Mouse (Mus musculus): ENCODE measurements at regions not wholly inside any gene's neighbourhood (a gene's known extent, or its start where the extent isn't known, plus 50 kb on each side); places are given as distances from the start of the nearest gene placed in this dataset.

DNA sequence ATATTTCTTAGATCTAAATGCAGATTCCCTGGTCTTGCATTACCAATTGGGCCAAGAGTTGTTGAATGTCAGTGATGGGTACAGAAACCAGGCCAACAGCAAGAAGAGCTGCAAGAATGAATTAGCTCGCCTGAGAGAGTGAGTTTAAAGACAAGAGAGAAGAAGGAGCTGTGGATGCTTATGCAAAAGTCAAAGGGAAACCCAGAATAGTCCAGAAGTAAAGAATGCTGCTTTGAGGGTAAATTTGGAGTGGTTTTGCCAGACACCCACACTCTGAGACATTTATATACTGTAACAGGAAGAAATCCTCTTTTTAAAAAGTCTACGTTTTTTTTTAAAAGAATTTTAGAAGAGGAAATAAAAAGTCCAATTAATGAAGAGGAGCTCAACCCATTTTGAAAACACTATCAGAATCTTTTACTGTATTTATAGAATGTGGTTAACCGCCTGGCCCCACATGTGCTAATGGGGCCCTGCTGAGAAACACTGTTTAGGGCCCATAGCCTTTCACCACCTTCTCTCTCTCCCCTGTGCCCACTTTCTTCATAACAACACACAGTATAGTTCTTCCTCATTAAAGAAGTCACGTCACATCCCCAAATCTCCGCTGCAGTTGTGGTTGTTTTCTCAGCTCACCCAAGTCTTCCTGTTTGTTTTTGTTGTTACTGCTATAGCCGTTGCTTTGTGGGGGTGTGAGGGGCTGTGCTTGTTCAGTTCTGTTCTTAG lies 158.0 kb upstream of the Cited2 start:
- no peak overlapping the region for H3K4me3 ChIP-seq (replicated peaks)
- H3K4me1 ChIP-seq, result peaks cover 79% of the 10 kb centered on the region
- H3K9me3 ChIP-seq, result no peaks in the 10 kb centered on the region
- no peaks in the 10 kb centered on the region for H3K27me3 ChIP-seq (replicated peaks)
- H3K36me3 ChIP-seq (replicated peaks; ENCODE audit: low read length), result peaks cover 4% of the 10 kb centered on the region
- TF ChIP-seq FLI1 (IDR thresholded peaks at IDR 0.05; ENCODE audit: low read length), result no peak
- no peak for TF ChIP-seq GATA1 (IDR thresholded peaks at IDR 0.05; ENCODE audit: borderline replicate concordance, low read length)

DNA sequence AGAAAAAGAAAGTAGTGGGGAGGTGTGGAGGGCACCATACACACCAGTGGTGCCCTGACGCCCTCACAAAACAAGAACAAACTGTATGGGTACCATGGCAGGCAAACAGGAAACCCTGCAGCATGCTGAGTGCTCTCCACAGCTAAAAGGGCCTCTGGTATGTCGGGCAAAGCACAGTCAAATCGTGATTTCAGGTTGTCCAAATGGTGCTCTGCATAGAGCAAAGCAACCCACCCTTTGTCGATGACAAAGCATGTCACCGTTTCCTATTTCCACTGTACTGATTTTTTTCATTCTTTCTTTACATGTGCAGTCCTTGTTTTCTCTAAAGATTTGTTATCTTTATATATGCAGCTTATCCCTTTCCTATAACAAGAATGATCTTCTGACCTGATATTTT lies 156.0 kb upstream of the Cited2 start:
- Histone ChIP-seq H3K27me3 (replicated peaks) (no peaks in the 10 kb centered on the region), H3K36me3 (replicated peaks; ENCODE audit: low read length) (peaks cover 4% of the 10 kb centered on the region), H3K4me3 (replicated peaks) (no peak overlapping the region), H3K4me1 (peaks cover 70% of the 10 kb centered on the region), H3K9me3 (no peaks in the 10 kb centered on the region)
- TF ChIP-seq GATA1 (IDR thresholded peaks at IDR 0.05; ENCODE audit: borderline replicate concordance, low read length), result no peak
- no peak for TF ChIP-seq FLI1 (IDR thresholded peaks at IDR 0.05; ENCODE audit: low read length)

DNA sequence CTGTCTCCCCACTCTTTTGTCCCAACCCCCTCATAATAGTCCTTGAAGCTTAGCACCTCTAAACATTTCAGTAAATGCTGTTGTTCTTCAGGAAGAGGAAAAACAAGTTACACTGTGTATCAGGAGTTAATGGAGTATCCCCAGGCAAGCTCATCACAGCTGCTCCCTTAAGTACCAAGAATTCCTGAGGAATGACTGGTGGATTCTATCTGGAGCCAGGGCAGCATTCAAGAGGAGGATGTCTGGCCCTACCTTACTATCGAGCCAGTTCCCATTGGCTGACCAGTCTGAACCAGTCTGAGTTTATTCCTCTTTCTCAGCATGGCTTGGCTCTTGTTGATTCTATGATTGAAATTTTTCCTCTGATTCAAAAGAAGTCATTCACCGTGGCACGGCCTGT lies 155.4 kb upstream of the Cited2 start:
- TF ChIP-seq GATA1 (IDR thresholded peaks at IDR 0.05; ENCODE audit: borderline replicate concordance, low read length) (no peak), FLI1 (IDR thresholded peaks at IDR 0.05; ENCODE audit: low read length) (no peak)
- Histone ChIP-seq H3K4me3 (replicated peaks) (no peak overlapping the region), H3K4me1 (peaks cover 63% of the 10 kb centered on the region), H3K36me3 (replicated peaks; ENCODE audit: low read length) (peaks cover 4% of the 10 kb centered on the region), H3K9me3 (no peaks in the 10 kb centered on the region), H3K27me3 (replicated peaks) (no peaks in the 10 kb centered on the region)

DNA sequence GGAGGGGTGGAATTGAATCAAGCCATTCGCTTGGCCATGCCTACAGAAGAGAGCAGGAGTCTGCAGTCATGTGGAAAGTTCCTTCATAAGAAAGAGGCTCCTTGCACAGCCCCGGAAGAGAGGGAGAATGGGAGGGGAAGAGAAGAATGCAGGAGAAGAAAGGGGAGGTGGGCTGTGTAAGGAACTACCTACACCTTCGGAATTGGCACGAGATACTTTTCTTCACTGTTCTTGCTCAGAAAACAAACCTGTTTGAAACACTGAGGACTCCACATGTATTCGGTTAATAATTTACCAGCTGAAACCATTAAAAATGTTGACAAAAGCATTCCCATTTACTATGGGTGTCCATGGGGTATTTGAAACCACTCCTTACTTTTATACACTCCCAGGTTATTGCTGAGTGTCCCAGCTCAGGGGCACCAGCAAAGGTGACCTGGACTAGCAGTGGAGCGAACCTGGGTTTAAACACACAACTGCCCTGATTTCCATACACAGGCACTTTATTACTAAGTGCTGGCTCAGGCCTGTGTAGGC lies 153.4 kb upstream of the Cited2 start:
- Histone ChIP-seq H3K27me3 (replicated peaks) (no peaks in the 10 kb centered on the region), H3K36me3 (replicated peaks; ENCODE audit: low read length) (peaks cover 4% of the 10 kb centered on the region), H3K9me3 (no peaks in the 10 kb centered on the region), H3K4me1 (peaks cover 52% of the 10 kb centered on the region), H3K4me3 (replicated peaks) (no peak overlapping the region)
- TF ChIP-seq GATA1 (IDR thresholded peaks at IDR 0.05; ENCODE audit: borderline replicate concordance, low read length), result no peak
- TF ChIP-seq FLI1 (IDR thresholded peaks at IDR 0.05; ENCODE audit: low read length), result no peak

DNA sequence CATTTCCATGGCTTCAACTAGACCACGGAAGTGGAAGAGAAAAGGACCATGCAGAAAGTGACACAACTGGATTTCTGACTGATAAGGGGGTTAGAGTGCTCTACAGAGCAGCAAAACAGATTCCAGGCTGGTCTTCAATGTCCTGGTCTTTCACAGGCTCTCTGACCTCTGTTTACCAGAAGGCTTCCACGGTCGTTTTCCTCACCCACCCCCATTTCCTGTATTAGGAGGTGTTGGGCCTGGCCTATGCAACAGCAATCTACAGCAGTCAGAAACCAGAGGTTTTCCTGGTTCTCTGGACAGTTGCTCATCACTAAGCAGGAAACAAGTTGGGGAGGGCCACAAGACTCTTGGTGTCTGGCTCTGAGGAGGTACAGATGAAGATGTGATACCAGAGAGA lies 148.1 kb upstream of the Cited2 start:
- Histone ChIP-seq H3K36me3 (replicated peaks; ENCODE audit: low read length) (no peaks in the 10 kb centered on the region), H3K4me3 (replicated peaks) (peak overlapping the region; percentile 40), H3K4me1 (peaks cover 69% of the 10 kb centered on the region), H3K27me3 (replicated peaks) (no peaks in the 10 kb centered on the region), H3K9me3 (no peaks in the 10 kb centered on the region)
- TF ChIP-seq FLI1 (IDR thresholded peaks at IDR 0.05; ENCODE audit: low read length), result no peak
- no peak; the same call in 2 of the 3 replicates for TF ChIP-seq GATA1 (IDR thresholded peaks at IDR 0.05; ENCODE audit: borderline replicate concordance, low read length)

DNA sequence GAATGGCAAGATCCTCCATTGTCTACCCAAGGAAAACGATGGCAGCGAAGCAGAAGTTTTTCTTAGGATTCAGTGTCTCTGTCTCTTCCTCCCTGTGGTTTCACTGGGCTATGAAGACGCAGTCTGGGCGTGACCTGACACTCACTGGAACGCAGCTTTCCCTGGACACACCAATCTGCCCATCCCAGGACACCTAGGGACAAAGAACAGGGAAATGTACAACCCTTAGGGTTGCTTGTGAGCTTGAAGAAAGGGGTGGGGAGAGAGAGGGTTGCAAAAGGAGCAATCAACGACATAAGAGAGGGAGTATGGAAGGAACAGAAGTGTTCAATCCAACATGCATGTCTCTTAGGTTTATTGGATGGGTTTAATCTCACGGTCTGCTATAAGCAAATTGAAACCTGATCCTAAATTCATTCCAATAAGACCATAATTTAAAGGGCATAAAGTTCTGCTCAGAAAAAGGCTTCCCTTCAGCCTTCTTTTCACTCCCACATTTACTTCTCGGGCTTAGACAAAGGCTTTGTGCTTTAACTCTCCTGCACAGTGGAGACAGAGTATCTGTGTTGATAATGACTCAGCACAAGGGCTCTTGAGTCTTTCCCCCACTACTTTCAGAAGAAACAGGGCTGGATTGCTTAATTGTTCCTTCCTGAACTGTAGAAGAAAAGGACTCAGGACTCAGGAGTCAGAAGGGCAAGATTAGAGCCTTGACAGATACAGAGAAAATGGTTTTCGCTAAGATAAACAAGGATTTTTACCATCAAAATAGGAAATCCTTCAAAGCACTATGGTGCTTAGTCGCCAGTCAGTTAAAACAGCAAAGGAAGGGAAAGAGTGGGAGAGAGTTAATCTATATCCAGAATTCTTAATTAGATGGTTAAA lies 147.3 kb upstream of the Cited2 start:
- TF ChIP-seq FLI1 (IDR thresholded peaks at IDR 0.05; ENCODE audit: low read length) (no peak), GATA1 (IDR thresholded peaks at IDR 0.05; ENCODE audit: borderline replicate concordance, low read length) (no peak)
- Histone ChIP-seq H3K9me3 (no peaks in the 10 kb centered on the region), H3K4me3 (replicated peaks) (peak overlapping the region; percentile 50), H3K27me3 (replicated peaks) (no peaks in the 10 kb centered on the region), H3K36me3 (replicated peaks; ENCODE audit: low read length) (no peaks in the 10 kb centered on the region), H3K4me1 (peaks cover 61% of the 10 kb centered on the region)

DNA sequence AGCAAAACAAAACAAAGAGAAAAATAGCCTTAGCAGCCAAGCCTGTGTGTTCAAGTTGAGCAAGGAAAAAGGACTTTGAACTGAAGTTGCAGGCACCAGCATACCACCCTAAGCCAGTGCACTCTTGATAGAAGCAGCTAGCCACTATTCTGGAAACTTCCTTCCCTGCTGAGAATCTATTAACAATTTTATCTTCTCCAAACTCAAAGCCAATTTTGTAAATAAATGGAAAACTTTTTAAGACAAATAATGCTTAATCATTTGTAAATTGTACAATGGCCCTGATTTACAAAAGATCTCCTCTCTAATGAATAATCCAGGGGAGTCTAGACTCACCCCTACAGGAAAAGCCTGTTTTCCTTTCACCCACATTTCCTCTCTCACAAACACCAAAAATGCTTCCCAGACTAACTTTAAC lies 146.7 kb upstream of the Cited2 start:
- TF ChIP-seq GATA1 (IDR thresholded peaks at IDR 0.05; ENCODE audit: borderline replicate concordance, low read length) (no peak), FLI1 (IDR thresholded peaks at IDR 0.05; ENCODE audit: low read length) (no peak)
- peak overlapping the region; percentile 50 for H3K4me3 ChIP-seq (replicated peaks)
- H3K4me1 ChIP-seq, result peaks cover 58% of the 10 kb centered on the region
- no peaks in the 10 kb centered on the region for H3K36me3 ChIP-seq (replicated peaks; ENCODE audit: low read length)
- H3K27me3 ChIP-seq (replicated peaks), result no peaks in the 10 kb centered on the region
- H3K9me3 ChIP-seq, result no peaks in the 10 kb centered on the region

DNA sequence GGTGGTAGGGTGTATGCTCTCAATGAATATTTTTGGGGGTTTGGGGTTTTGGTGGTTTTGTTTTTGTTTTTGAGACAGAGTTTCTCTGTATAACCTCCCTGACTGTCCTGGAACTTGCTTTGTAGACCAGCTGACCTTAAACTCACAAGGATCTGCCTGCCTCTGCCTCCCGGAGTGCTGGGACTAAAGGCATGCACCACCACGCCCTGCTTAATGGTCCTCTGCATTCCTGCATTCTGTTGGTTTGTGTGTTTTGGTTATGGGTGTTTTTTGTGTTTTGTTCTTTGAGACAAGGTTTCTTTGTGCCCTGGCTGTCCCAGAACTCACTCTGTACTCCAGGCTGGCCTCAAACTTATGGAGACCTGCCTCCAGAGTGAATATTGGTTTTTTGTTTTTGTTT lies 143.6 kb upstream of the Cited2 start:
- no peak overlapping the region for H3K4me3 ChIP-seq (replicated peaks)
- no peaks in the 10 kb centered on the region for H3K27me3 ChIP-seq (replicated peaks)
- no peak for TF ChIP-seq GATA1 (IDR thresholded peaks at IDR 0.05; ENCODE audit: borderline replicate concordance, low read length)
- no peak for TF ChIP-seq FLI1 (IDR thresholded peaks at IDR 0.05; ENCODE audit: low read length)
- no peaks in the 10 kb centered on the region for H3K36me3 ChIP-seq (replicated peaks; ENCODE audit: low read length)
- H3K9me3 ChIP-seq, result no peaks in the 10 kb centered on the region
- peaks cover 56% of the 10 kb centered on the region for H3K4me1 ChIP-seq

DNA sequence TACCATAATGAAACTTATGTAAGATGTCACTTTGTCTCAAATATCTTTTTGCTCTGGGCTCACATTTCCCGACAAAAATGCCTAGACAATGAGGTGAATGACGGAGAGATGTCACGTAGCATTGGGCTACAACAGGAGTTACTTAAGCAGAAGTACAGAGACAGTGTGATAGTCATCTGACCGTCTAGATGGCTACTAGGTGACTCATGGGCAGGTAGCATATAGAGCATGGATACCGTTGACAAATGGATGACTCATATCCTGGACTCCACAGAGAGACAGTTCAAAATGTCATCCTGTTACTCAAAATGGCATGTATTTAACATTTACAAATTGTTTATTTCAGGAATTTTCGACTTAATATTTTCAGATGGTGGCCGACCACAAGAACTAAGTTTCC lies 138.2 kb upstream of the Cited2 start:
- peaks cover 52% of the 10 kb centered on the region for H3K4me1 ChIP-seq
- H3K36me3 ChIP-seq (replicated peaks; ENCODE audit: low read length), result no peaks in the 10 kb centered on the region
- no peaks in the 10 kb centered on the region for H3K27me3 ChIP-seq (replicated peaks)
- H3K4me3 ChIP-seq (replicated peaks), result no peak overlapping the region
- TF ChIP-seq GATA1 (IDR thresholded peaks at IDR 0.05; ENCODE audit: borderline replicate concordance, low read length) (no peak), FLI1 (IDR thresholded peaks at IDR 0.05; ENCODE audit: low read length) (no peak)
- no peaks in the 10 kb centered on the region for H3K9me3 ChIP-seq

DNA sequence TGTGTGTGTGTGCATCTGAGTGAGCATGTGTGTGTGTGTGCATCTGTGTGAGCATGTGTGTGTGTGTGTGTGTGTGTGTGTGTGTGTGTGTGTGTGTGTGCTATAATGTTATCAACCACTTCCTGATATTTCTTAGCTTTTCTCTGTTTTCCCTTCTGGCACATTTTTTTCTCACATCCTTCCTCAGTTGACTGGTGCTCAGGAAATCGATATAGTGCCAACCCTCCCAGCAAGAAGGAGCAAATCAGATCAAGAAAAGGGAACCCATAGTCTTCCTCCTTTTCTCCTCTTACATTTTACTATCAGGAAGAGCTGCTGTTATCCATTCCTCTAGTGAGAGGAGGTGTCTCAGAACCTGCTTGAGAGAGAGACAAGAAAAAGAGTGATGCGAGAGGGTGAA lies 136.1 kb upstream of the Cited2 start:
- TF ChIP-seq GATA1 (IDR thresholded peaks at IDR 0.05; ENCODE audit: borderline replicate concordance, low read length), result no peak
- no peak for TF ChIP-seq FLI1 (IDR thresholded peaks at IDR 0.05; ENCODE audit: low read length)
- no peaks in the 10 kb centered on the region for H3K36me3 ChIP-seq (replicated peaks; ENCODE audit: low read length)
- H3K27me3 ChIP-seq (replicated peaks), result no peaks in the 10 kb centered on the region
- H3K4me3 ChIP-seq (replicated peaks), result no peak overlapping the region
- H3K9me3 ChIP-seq, result no peaks in the 10 kb centered on the region
- peaks cover 60% of the 10 kb centered on the region for H3K4me1 ChIP-seq

Measured in megakaryocyte, embryonic 14.5 days (primary cell).